In the genomic region with DNA sequence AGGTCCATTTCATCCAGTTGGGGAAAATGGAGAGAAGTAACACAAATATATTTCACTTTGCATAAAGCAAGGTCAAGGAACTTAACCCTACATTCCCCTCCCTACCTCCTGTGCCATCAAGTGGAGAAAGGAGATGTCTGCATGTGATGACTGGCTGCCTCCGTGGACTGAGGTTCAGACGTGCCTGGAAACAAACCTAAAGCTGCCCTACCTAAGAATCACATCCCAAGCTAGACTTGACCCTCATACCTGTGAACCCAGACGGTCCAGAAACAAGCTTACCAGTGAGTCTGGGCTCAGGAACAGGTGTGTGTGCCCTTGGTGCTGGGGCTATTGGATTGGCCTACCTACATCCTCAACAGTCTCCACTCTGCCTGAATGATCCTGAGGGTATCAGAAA, we compare ENCODE assay signal across 9 mouse cellular contexts. TPM values are rescaled to one million over a fixed set of nuclear protein-coding genes. Genes with fewer than 3 reads are reported as not detected.
DNase-seq lines count a peak whose midpoint lies in the region; ATAC-seq and TF ChIP-seq lines count a peak whose summit lies in the region.
"Had no signal": no experiment of that assay in that cellular context is flagged by ENCODE, and none has a peak within 500 bp of the region (broad histone marks: within the 10 kb centered on the region; RNA-seq: fewer than 3 reads in every experiment).

No protein-coding gene starts in this region.

- in situ Hi-C loops in CH12.LX (cut with MboI; ENCODE audit: low pct_ligation_motif_present, low pct_unique_long_range_greater_than_20kb, low sequenced_read_pairs) = loop anchor here (5.0 kb wide), 1 partner anchor 221 kb away; no protein-coding TSS in a partner anchor

- no peak overlapping the region for H3K9ac ChIP-seq in hindbrain, postnatal 0 days (replicated peaks; ENCODE audit: low read length)
- no peak overlapping the region; the same call in 1 of the 2 replicates for H3K9ac ChIP-seq in CH12.LX (ENCODE audit: insufficient read depth, low read depth)
- 0 out of 2 replicates have a peak overlapping the region, but pooled peaks have one; percentile 45 for H3K9ac ChIP-seq in forebrain, embryonic 14.5 days (ENCODE audit: low read length)
- H3K9ac ChIP-seq in liver, postnatal 0 days (replicated peaks) = no peak overlapping the region

- peaks cover 28% of the 10 kb centered on the region for H3K36me3 ChIP-seq in hindbrain, embryonic 10.5 days
- peaks cover 46% of the 10 kb centered on the region for H3K36me3 ChIP-seq in hindbrain, postnatal 0 days (ENCODE audit: insufficient read depth, low read length)
- H3K36me3 ChIP-seq in CH12.LX (replicated peaks in 1 of 2; ENCODE audit: control insufficient read depth in 1 of 2, insufficient read depth in 1 of 2, low read length in 1 of 2) = peaks cover 20 to 24% of the 10 kb centered on the region in 2 experiments
- H3K36me3 ChIP-seq in forebrain, embryonic 14.5 days (ENCODE audit: control insufficient read depth, insufficient read depth, low read length) = peaks cover 37% of the 10 kb centered on the region
- H3K36me3 ChIP-seq in liver, postnatal 0 days (replicated peaks; ENCODE audit: insufficient read depth, low read length) = peaks cover 24% of the 10 kb centered on the region

- TF ChIP-seq CTCF in hindbrain, postnatal 0 days (IDR thresholded peaks at IDR 0.05; ENCODE audit: low read depth) = no peak
- TF ChIP-seq CTCF in CH12.LX (conservative IDR thresholded peaks at IDR 0.05 in 1 of 2, IDR thresholded peaks at IDR 0.05 in 1 of 2; ENCODE audit: low read depth in 2 of 2, low read length in 2 of 2) = peak in 1 of 2 experiments; percentile 15; a peak in 1 of 4 replicates
- no peak for TF ChIP-seq CTCF in liver, postnatal 0 days (IDR thresholded peaks at IDR 0.05; ENCODE audit: low read depth)

- WGBS in hindbrain, embryonic 10.5 days = 45% methylated on average over 3 of the region's 3 CpGs
- WGBS in hindbrain, postnatal 0 days = 57% methylated on average over 3 of the region's 3 CpGs
- WGBS in forebrain, embryonic 14.5 days = 63% methylated on average over 3 of the region's 3 CpGs
- WGBS in liver, postnatal 0 days (ENCODE audit: insufficient replicate concordance) = 63% methylated on average over 3 of the region's 3 CpGs

- H3K27ac ChIP-seq in hindbrain, embryonic 10.5 days = peak overlapping the region; percentile 97; the same call in 1 of the 2 replicates
- no peak overlapping the region for H3K27ac ChIP-seq in hindbrain, postnatal 0 days
- no peak overlapping the region for H3K27ac ChIP-seq in CH12.LX (ENCODE audit: insufficient read depth, low read depth)
- no peak overlapping the region for H3K27ac ChIP-seq in forebrain, embryonic 14.5 days (ENCODE audit: low read depth, low read length)
- H3K27ac ChIP-seq in liver, postnatal 0 days (ENCODE audit: low read depth) = no peak overlapping the region

- no peak overlapping the region; the same call in 1 of the 2 replicates for H3K4me2 ChIP-seq in hindbrain, postnatal 0 days (ENCODE audit: low read depth, low read length)
- no peak overlapping the region for H3K4me2 ChIP-seq in CH12.LX (ENCODE audit: insufficient read depth, low read depth, poor library complexity, severe bottlenecking)
- H3K4me2 ChIP-seq in forebrain, embryonic 14.5 days (ENCODE audit: low read length) = peak overlapping the region; percentile 29
- peak overlapping the region; percentile 88; the same call in 1 of the 2 replicates for H3K4me2 ChIP-seq in liver, postnatal 0 days (ENCODE audit: low read depth, low read length)

- no peak for TF ChIP-seq RAD21 in CH12.LX (IDR thresholded peaks at IDR 0.05; ENCODE audit: low read depth, low read length)

- dilution Hi-C loops in CH12.LX (cut with MboI; ENCODE audit: extremely low pct_ligation_motif_present, extremely low pct_unique_long_range_greater_than_20kb, low sequenced_read_pairs) = no loop called here

- peak overlapping the region; percentile 97 for H3K4me3 ChIP-seq in hindbrain, embryonic 10.5 days
- H3K4me3 ChIP-seq in hindbrain, postnatal 0 days (ENCODE audit: low read length) = no peak overlapping the region
- H3K4me3 ChIP-seq in CH12.LX (replicated peaks in 1 of 3; ENCODE audit: low read depth in 2 of 3, low read length in 2 of 3, poor library complexity in 1 of 3) = peak overlapping the region in 1 of 3 experiments; percentile 92
- H3K4me3 ChIP-seq in forebrain, embryonic 14.5 days (ENCODE audit: low read depth, low read length) = no peak overlapping the region
- H3K4me3 ChIP-seq in liver, postnatal 0 days (ENCODE audit: low read depth, low read length) = no peak overlapping the region

- TF ChIP-seq POLR2A in CH12.LX (IDR thresholded peaks at IDR 0.05; ENCODE audit: low read depth, low read length) = no peak

- no peak for DNase-seq in hindbrain, embryonic 10.5 days (ENCODE audit: low spot score)
- DNase-seq in hindbrain, postnatal 0 days (ENCODE audit: low spot score) = no peak
- DNase-seq in CH12.LX (ENCODE audit: extremely low read depth) = peak; percentile 36
- DNase-seq in forebrain, embryonic 14.5 days (ENCODE audit: low spot score) = no peak
- no peak for DNase-seq in liver, postnatal 0 days
- no peak for DNase-seq in T-cell, adult 2 months (ENCODE audit: low spot score)
- DNase-seq in right cerebral cortex, postnatal 14 days = no peak
- no peak for DNase-seq in layer of hippocampus, postnatal 25 days (ENCODE audit: extremely low spot score in 1 of 2, low spot score in 1 of 2)
- DNase-seq: cerebellum, postnatal 14 days had no signal

- no peak for ATAC-seq in hindbrain, postnatal 0 days
- ATAC-seq in forebrain, embryonic 14.5 days = no peak
- no peak for ATAC-seq in liver, postnatal 0 days

- H3K79me2 ChIP-seq in CH12.LX (replicated peaks; ENCODE audit: control insufficient read depth, extremely low read depth, insufficient read depth, poor library complexity, severe bottlenecking) = peaks cover 26% of the 10 kb centered on the region

- TF ChIP-seq EP300 in CH12.LX (IDR thresholded peaks at IDR 0.05; ENCODE audit: low read length) = no peak
- TF ChIP-seq EP300 in liver, postnatal 0 days (IDR thresholded peaks at IDR 0.05; ENCODE audit: low read depth) = no peak

- no peaks in the 10 kb centered on the region for H3K27me3 ChIP-seq in hindbrain, embryonic 10.5 days (ENCODE audit: insufficient read depth, poor library complexity, severe bottlenecking)
- H3K27me3 ChIP-seq in hindbrain, postnatal 0 days (ENCODE audit: insufficient read depth, low read length) = no peaks in the 10 kb centered on the region
- peaks cover 19% of the 10 kb centered on the region for H3K27me3 ChIP-seq in CH12.LX (replicated peaks)
- no peaks in the 10 kb centered on the region for H3K27me3 ChIP-seq in forebrain, embryonic 14.5 days (replicated peaks; ENCODE audit: control insufficient read depth, insufficient read depth, low read length)
- H3K27me3 ChIP-seq in liver, postnatal 0 days (ENCODE audit: insufficient read depth, low read length) = no peaks in the 10 kb centered on the region

- H3K4me1 ChIP-seq in hindbrain, embryonic 10.5 days (replicated peaks) = peaks cover 40% of the 10 kb centered on the region
- peaks cover 11% of the 10 kb centered on the region; the same call in 1 of the 2 replicates for H3K4me1 ChIP-seq in hindbrain, postnatal 0 days (ENCODE audit: insufficient read depth, low read length)
- H3K4me1 ChIP-seq in CH12.LX (ENCODE audit: control insufficient read depth in 1 of 2, insufficient read depth in 2 of 2) = peaks cover 9 to 31% of the 10 kb centered on the region in 2 experiments
- peaks cover 20% of the 10 kb centered on the region for H3K4me1 ChIP-seq in forebrain, embryonic 14.5 days (ENCODE audit: control insufficient read depth, insufficient read depth, low read length)
- peaks cover 23% of the 10 kb centered on the region for H3K4me1 ChIP-seq in liver, postnatal 0 days (ENCODE audit: insufficient read depth)

- H3K9me3 ChIP-seq in hindbrain, embryonic 10.5 days = no peaks in the 10 kb centered on the region
- no peaks in the 10 kb centered on the region for H3K9me3 ChIP-seq in hindbrain, postnatal 0 days (ENCODE audit: low read length)
- H3K9me3 ChIP-seq in CH12.LX (replicated peaks; ENCODE audit: low read length) = no peaks in the 10 kb centered on the region
- H3K9me3 ChIP-seq in forebrain, embryonic 14.5 days (replicated peaks; ENCODE audit: control insufficient read depth, low read length) = no peaks in the 10 kb centered on the region
- H3K9me3 ChIP-seq in liver, postnatal 0 days (ENCODE audit: low read length) = no peaks in the 10 kb centered on the region

TF ChIP-seq in CH12.LX, 34 proteins besides CTCF, POLR2A, EP300 and RAD21:
- TF ChIP-seq ZMIZ1 (IDR thresholded peaks at IDR 0.05; ENCODE audit: low read depth, low read length) = no peak
- 0 out of 2 replicates have a peak, but pooled peaks have one; percentile 42 for TF ChIP-seq SIN3A (IDR thresholded peaks at IDR 0.05; ENCODE audit: low read length)
TF ChIP-seq in CH12.LX: peak in this region for 1.

RNA-seq across cellular contexts. Expression of gene Manf, which starts 1.5 kb away (rescaled TPM):
- 253 and 276 TPM in 2 replicates for polyA plus RNA-seq in hindbrain, embryonic 10.5 days (2016; fragmentation: Nextera tagmentation; extraction: Ambion mirVana)
- 29.4 and 29.7 TPM in 2 replicates for total RNA-seq in hindbrain, postnatal 0 days (2014; rRNA removed)
- 119 and 122 TPM in 2 replicates for polyA plus RNA-seq in hindbrain, postnatal 0 days (2015; fragmentation: Nextera tagmentation; extraction: Ambion mirVana)
- 181 and 385 TPM in 2 replicates for total RNA-seq in CH12.LX (2012; rRNA removed)
- 292 and 325 TPM in 2 replicates for total RNA-seq in CH12.LX (2014; rRNA removed)
- 330 and 358 TPM in 2 replicates for polyA plus RNA-seq in CH12.LX (2012; ENCODE audit: insufficient read length, low read depth)
- 214 and 219 TPM in 2 replicates for polyA plus RNA-seq in forebrain, embryonic 14.5 days (2014; fragmentation: Nextera tagmentation; extraction: Ambion mirVana)
- 104 and 139 TPM in 2 replicates for polyA plus RNA-seq in liver, postnatal 0 days (2015; fragmentation: Nextera tagmentation; extraction: Ambion mirVana)
- total RNA-seq in layer of hippocampus, postnatal 25 days (2021) = 100 to 1,000 TPM; 112 to 146 TPM

RNA-seq across cellular contexts. Expression of gene Rbm15b, which starts 6.1 kb away (rescaled TPM):
- polyA plus RNA-seq in hindbrain, embryonic 10.5 days (2016; fragmentation: Nextera tagmentation; extraction: Ambion mirVana) = 17.1 and 23.8 TPM in 2 replicates
- total RNA-seq in hindbrain, postnatal 0 days (2014; rRNA removed) = 74.0 and 86.2 TPM in 2 replicates
- 9.3 and 10.1 TPM in 2 replicates for polyA plus RNA-seq in hindbrain, postnatal 0 days (2015; fragmentation: Nextera tagmentation; extraction: Ambion mirVana)
- total RNA-seq in CH12.LX (2012; rRNA removed) = 17.4 and 26.4 TPM in 2 replicates
- 10.9 and 11.4 TPM in 2 replicates for total RNA-seq in CH12.LX (2014; rRNA removed)
- 15.6 and 19.5 TPM in 2 replicates for polyA plus RNA-seq in CH12.LX (2012; ENCODE audit: insufficient read length, low read depth)
- polyA plus RNA-seq in forebrain, embryonic 14.5 days (2014; fragmentation: Nextera tagmentation; extraction: Ambion mirVana) = 22.9 and 24.8 TPM in 2 replicates
- 1.4 and 2.2 TPM in 2 replicates for polyA plus RNA-seq in liver, postnatal 0 days (2015; fragmentation: Nextera tagmentation; extraction: Ambion mirVana)
- 10 to 100 TPM; 50.1 to 51.6 TPM for total RNA-seq in layer of hippocampus, postnatal 25 days (2021)

Comparison
In these comparisons a context has a peak if more than half of its experiments do, and no peak if none do; other contexts are left out.
1. H3K4me2 ChIP-seq: peak in forebrain, embryonic 14.5 days (single experiment) and liver, postnatal 0 days (single experiment); none in hindbrain, postnatal 0 days (single experiment) and CH12.LX (single experiment).